Comparison of ENCODE assay signal across 12 mouse cellular contexts in genomic region chrX:103499374-103499773, GRCm38 (mm10).
"Had no signal": no experiment of that assay in that cellular context is flagged by ENCODE, and none has a peak within 500 bp of the region (broad histone marks: within the 10 kb centered on the region; RNA-seq: fewer than 3 reads in every experiment).

No protein-coding gene starts in this region.

- H3K27me3 ChIP-seq: limb, embryonic 13.5 days; liver, embryonic 15.5 days had no signal

- DNase-seq: kidney, postnatal 25 days; layer of hippocampus, adult 9-11 months; lung, adult 2 months; midbrain, embryonic 14.5 days; thymus, adult 18-20 months; thymus, postnatal 36 days had no signal

- H3K4me1 ChIP-seq: limb, embryonic 13.5 days had no signal

- H3K4me2 ChIP-seq: limb, embryonic 13.5 days; liver, embryonic 11.5 days; liver, embryonic 15.5 days; midbrain, embryonic 11.5 days had no signal

- H3K4me3 ChIP-seq: layer of hippocampus, adult 2 months; limb, embryonic 10.5 days; limb, embryonic 13.5 days; liver, embryonic 15.5 days had no signal

- H3K9ac ChIP-seq: limb, embryonic 13.5 days; liver, embryonic 15.5 days had no signal

- H3K9me3 ChIP-seq: limb, embryonic 10.5 days; limb, embryonic 13.5 days; liver, embryonic 15.5 days had no signal

- H3K27ac ChIP-seq: layer of hippocampus, adult 2 months; limb, embryonic 10.5 days; limb, embryonic 13.5 days; liver, embryonic 15.5 days had no signal
